Mouse (Mus musculus) G1E (cell line): ENCODE results near the gene Cux1. TPM values are rescaled to one million over a fixed set of nuclear protein-coding genes. Genes with fewer than 3 reads are reported as not detected.

Source experiments
- ATAC-seq: 2 replicates; pipeline ENCODE4 v1.8.0; 2016; ENCODE audit warnings: mild to moderate bottlenecking; ENCODE audit not compliant: insufficient number of reproducible peaks, poor library complexity, low FRiP score, severe bottlenecking; ENCODE audit errors: extremely low read depth
- DNase-seq: peaks from one replicate; pipeline ENCODE4 v3.0.0; 2012; ENCODE audit warnings: low spot score
- H3K27me3 ChIP-seq: 2 replicates; pipeline ENCODE4 v1.6.1; 2012; ENCODE audit warnings: mild to moderate bottlenecking, low read length, inconsistent platforms; ENCODE audit not compliant: insufficient read depth
- H3K36me3 ChIP-seq: replicated peaks from 2 replicates; pipeline ENCODE3; 2012; ENCODE audit warnings: mild to moderate bottlenecking, inconsistent platforms
- H3K4me1 ChIP-seq: 2 replicates; pipeline ENCODE4 v1.6.1; 2012; ENCODE audit warnings: low read depth, low read length, inconsistent platforms, mixed read lengths; ENCODE audit not compliant: insufficient read depth
- H3K4me3 ChIP-seq: 2 replicates; pipeline ENCODE4 v1.5.1; 2012; ENCODE audit warnings: low read depth, mild to moderate bottlenecking, inconsistent platforms, low read length, moderate library complexity, mixed read lengths
- H3K9me3 ChIP-seq: replicated peaks from 2 replicates; pipeline ENCODE4 v1.6.1; 2012; ENCODE audit warnings: inconsistent platforms
- CTCF ChIP-seq: IDR thresholded peaks from 2 replicates; pipeline ENCODE4 v1.5.1; 2012; ENCODE audit warnings: low read depth, low read length, inconsistent platforms, mixed read lengths
- GATA1 ChIP-seq: IDR thresholded peaks from 2 replicates; pipeline ENCODE4 v1.6.1; 2012; ENCODE audit warnings: borderline replicate concordance, low read length, inconsistent platforms, mixed read lengths
- GATA2 ChIP-seq: IDR thresholded peaks from 2 replicates; pipeline ENCODE4 v1.6.1; 2012; ENCODE audit warnings: low read depth, low read length, inconsistent platforms, borderline replicate concordance
- POLR2AphosphoS5 ChIP-seq: IDR thresholded peaks from 2 replicates; pipeline ENCODE4 v1.6.1; 2012; ENCODE audit warnings: low read depth, low read length, inconsistent platforms; ENCODE audit not compliant: insufficient replicate concordance
- TAL1 ChIP-seq: conservative IDR thresholded peaks from 2 replicates; pipeline ENCODE4 v1.6.1; 2012; ENCODE audit warnings: low read depth, low read length, inconsistent platforms, mixed read lengths
- polyA plus RNA-seq: library from polyadenylated mRNA; stranded (reverse); fragments of >175 nt; gene quantifications from 2 replicates; pipeline ENCODE4 v1.2.3, GENCODE M21; 2012
- total RNA-seq, 2 experiments: library from RNA; stranded (forward) in 1 of 2; stranded (reverse) in 1 of 2; fragments of 200-1000 nt in 1 of 2; fragments of >200 nt in 1 of 2; fragmentation: Nextera tagmentation in 1 of 2; gene quantifications; 2 replicates each; pipeline ENCODE4 v1.2.3; 2014 to 2017

The Cux1 gene
- total and polyA plus RNA-seq, 3 experiments, result 0.03 to 0.11 TPM; not detected in 1

DNA sequence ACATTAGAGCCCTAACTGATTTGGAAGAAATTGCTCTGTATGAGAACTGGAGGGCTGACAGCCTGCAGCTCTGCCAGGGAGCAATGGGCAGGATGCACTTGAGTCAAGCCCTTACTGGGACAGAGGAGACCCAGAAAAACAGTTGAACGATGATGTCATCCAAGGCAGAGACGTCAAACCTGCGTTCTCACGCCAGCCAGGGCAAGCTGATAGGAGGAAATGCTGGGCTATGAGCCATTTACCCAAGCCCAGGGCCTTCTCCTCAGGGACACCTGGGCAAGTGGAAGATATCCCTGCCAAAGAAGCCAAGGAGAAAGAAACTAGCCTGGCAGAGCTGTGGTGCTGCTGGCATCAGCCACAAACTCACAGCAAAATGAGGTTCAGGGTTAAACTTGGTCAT is 242.8 kb downstream of the Cux1 start:
- DNase-seq (no peak), ATAC-seq (no peak)
- H3K4me3 ChIP-seq, result no peak overlapping the region
- no peaks in the 10 kb centered on the region for H3K9me3 ChIP-seq
- H3K4me1 ChIP-seq, result no peaks in the 10 kb centered on the region
- H3K27me3 ChIP-seq, result peaks cover 3% of the 10 kb centered on the region; the same call in 1 of the 2 replicates
- no peak for TF ChIP-seq POLR2AphosphoS5
- TF ChIP-seq GATA2, result no peak
- no peak for TF ChIP-seq CTCF
- no peak for TF ChIP-seq TAL1
- no peak for TF ChIP-seq GATA1
- no peaks in the 10 kb centered on the region for H3K36me3 ChIP-seq

DNA sequence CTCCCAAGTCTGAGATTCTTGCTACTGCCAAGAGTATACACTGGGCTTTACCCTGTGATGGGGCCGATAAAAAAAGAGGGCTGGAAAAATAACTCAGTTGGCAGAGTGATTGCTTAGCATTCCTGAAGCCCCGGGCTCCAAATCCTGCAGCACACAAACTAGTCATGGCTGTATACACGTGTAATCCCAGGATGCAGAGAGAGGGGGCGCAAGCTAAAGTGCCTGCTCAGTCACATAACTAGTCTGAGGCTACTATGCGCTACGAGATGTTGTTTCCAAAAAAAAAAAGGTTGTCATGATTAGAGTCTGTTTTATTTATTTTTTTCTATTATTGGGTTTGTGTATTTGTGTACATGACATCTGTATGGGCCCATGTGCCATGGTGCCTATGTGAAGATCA is 245.9 kb downstream of the Cux1 start:
- ATAC-seq (no peak), DNase-seq (no peak)
- no peaks in the 10 kb centered on the region for H3K27me3 ChIP-seq
- no peak overlapping the region for H3K4me3 ChIP-seq
- TF ChIP-seq GATA1 (no peak), CTCF (no peak), TAL1 (no peak), GATA2 (no peak), POLR2AphosphoS5 (no peak)
- no peaks in the 10 kb centered on the region for H3K4me1 ChIP-seq
- no peaks in the 10 kb centered on the region for H3K9me3 ChIP-seq
- H3K36me3 ChIP-seq, result no peaks in the 10 kb centered on the region

- Histone ChIP-seq H3K36me3 (no peaks in the 10 kb centered on the region), H3K27me3 (peaks cover 6% of the 10 kb centered on the region; the same call in 1 of the 2 replicates), H3K4me3 (no peak overlapping the region), H3K9me3 (no peaks in the 10 kb centered on the region), H3K4me1 (no peaks in the 10 kb centered on the region)
- ATAC-seq (no peak), DNase-seq (no peak)
- TF ChIP-seq CTCF (no peak), GATA2 (no peak), TAL1 (no peak), GATA1 (no peak), POLR2AphosphoS5 (no peak)
These were observed 254.7 kb downstream of the Cux1 start for GRCm38 (mm10) chr5:136312566-136312965.

GRCm38 (mm10) chr5:136312166-136312565 is 255.1 kb downstream of the Cux1 start:
- Histone ChIP-seq H3K9me3 (no peaks in the 10 kb centered on the region), H3K4me1 (no peaks in the 10 kb centered on the region), H3K36me3 (no peaks in the 10 kb centered on the region), H3K27me3 (peaks cover 6% of the 10 kb centered on the region; the same call in 1 of the 2 replicates), H3K4me3 (no peak overlapping the region)
- DNase-seq, result no peak
- TF ChIP-seq TAL1, result no peak
- ATAC-seq, result no peak

DNA sequence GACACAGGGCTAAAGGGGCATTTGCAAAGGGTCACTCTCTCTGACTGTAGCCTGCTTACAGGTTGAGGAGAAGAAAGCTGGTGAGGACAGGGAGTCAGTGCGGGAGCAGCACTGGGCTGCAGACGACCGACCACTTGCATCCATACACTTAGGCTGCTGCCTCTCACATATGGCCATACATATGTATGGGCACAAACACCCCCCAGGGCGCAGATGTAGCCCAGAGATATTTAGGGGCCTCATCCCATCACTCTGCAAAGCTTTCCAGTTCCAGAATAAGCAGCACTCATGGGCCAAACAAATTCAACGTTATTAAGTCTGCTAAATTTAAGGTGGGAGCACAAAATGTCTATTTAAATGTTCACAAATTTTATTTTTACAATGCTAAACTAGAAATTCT is 261.0 kb downstream of the Cux1 start:
- Histone ChIP-seq H3K27me3 (peaks cover 8% of the 10 kb centered on the region; the same call in 1 of the 2 replicates), H3K4me3 (no peak overlapping the region), H3K36me3 (no peaks in the 10 kb centered on the region), H3K4me1 (no peaks in the 10 kb centered on the region), H3K9me3 (no peaks in the 10 kb centered on the region)
- no peak for ATAC-seq
- TF ChIP-seq CTCF (no peak), GATA1 (no peak), TAL1 (no peak), GATA2 (no peak), POLR2AphosphoS5 (no peak)
- no peak for DNase-seq

- H3K4me1 ChIP-seq, result no peaks in the 10 kb centered on the region
- DNase-seq (no peak), ATAC-seq (no peak)
- peaks cover 8% of the 10 kb centered on the region; the same call in 1 of the 2 replicates for H3K27me3 ChIP-seq
- no peaks in the 10 kb centered on the region for H3K36me3 ChIP-seq
- no peak overlapping the region for H3K4me3 ChIP-seq
- no peaks in the 10 kb centered on the region for H3K9me3 ChIP-seq
- TF ChIP-seq GATA1, result no peak
- no peak for TF ChIP-seq TAL1
- no peak for TF ChIP-seq POLR2AphosphoS5
- no peak for TF ChIP-seq GATA2
- no peak for TF ChIP-seq CTCF
These were observed 263.8 kb downstream of the Cux1 start for GRCm38 (mm10) chr5:136303409-136303983.

GRCm38 (mm10) chr5:136300880-136301279 is 266.4 kb downstream of the Cux1 start:
- Histone ChIP-seq H3K4me1 (no peaks in the 10 kb centered on the region), H3K9me3 (no peaks in the 10 kb centered on the region), H3K27me3 (0 out of 2 replicates have a peak, but pooled peaks cover 2% of the 10 kb centered on the region), H3K36me3 (no peaks in the 10 kb centered on the region), H3K4me3 (no peak overlapping the region)
- ATAC-seq (no peak), DNase-seq (no peak)
- no peak for TF ChIP-seq GATA1
